Mouse (Mus musculus) megakaryocyte, embryonic 14.5 days (primary cell): ENCODE data around the gene H2-T22. TPM values are rescaled to one million over a fixed set of nuclear protein-coding genes. Genes with fewer than 3 reads are reported as not detected.
A peak's percentile ranks its signal among the peaks of the same experiment; 100 is the strongest.
"Not testable (repeated sequence)": the region's sequence is repeated elsewhere in the genome, so short reads cannot be mapped to it uniquely, and the experiment has no call there.

Experiments
- H3K27me3 ChIP-seq: replicated peaks from 2 replicates; pipeline ENCODE3; 2012; ENCODE audit warnings: inconsistent platforms
- H3K36me3 ChIP-seq: replicated peaks from 2 replicates; pipeline ENCODE3; 2012; ENCODE audit warnings: low read length, inconsistent platforms, mixed read lengths
- H3K4me1 ChIP-seq: 2 replicates; pipeline ENCODE4 v1.6.1; 2012; ENCODE audit warnings: inconsistent platforms
- H3K4me3 ChIP-seq: replicated peaks from 2 replicates; pipeline ENCODE3; 2012; ENCODE audit warnings: moderate library complexity, mild to moderate bottlenecking, inconsistent platforms
- H3K9me3 ChIP-seq: 2 replicates; pipeline ENCODE4 v1.6.1; 2012; ENCODE audit warnings: inconsistent platforms
- FLI1 ChIP-seq: IDR thresholded peaks from 2 replicates; pipeline ENCODE4 v1.6.1; 2012; ENCODE audit warnings: low read length, inconsistent platforms, mixed read lengths
- GATA1 ChIP-seq: IDR thresholded peaks from 3 replicates; pipeline ENCODE4 v1.6.1; 2012; ENCODE audit warnings: mixed read lengths, low read length, inconsistent platforms, borderline replicate concordance
- polyA plus RNA-seq: library from polyadenylated mRNA; stranded (reverse); fragments of >175 nt; gene quantifications from 2 replicates; pipeline ENCODE4 v1.2.3, GENCODE M21; 2012; ENCODE audit warnings: low replicate concordance; ENCODE audit not compliant: insufficient read depth

Gene H2-T22
- polyA plus RNA-seq, 1 experiment, result 6.2 TPM

DNA sequence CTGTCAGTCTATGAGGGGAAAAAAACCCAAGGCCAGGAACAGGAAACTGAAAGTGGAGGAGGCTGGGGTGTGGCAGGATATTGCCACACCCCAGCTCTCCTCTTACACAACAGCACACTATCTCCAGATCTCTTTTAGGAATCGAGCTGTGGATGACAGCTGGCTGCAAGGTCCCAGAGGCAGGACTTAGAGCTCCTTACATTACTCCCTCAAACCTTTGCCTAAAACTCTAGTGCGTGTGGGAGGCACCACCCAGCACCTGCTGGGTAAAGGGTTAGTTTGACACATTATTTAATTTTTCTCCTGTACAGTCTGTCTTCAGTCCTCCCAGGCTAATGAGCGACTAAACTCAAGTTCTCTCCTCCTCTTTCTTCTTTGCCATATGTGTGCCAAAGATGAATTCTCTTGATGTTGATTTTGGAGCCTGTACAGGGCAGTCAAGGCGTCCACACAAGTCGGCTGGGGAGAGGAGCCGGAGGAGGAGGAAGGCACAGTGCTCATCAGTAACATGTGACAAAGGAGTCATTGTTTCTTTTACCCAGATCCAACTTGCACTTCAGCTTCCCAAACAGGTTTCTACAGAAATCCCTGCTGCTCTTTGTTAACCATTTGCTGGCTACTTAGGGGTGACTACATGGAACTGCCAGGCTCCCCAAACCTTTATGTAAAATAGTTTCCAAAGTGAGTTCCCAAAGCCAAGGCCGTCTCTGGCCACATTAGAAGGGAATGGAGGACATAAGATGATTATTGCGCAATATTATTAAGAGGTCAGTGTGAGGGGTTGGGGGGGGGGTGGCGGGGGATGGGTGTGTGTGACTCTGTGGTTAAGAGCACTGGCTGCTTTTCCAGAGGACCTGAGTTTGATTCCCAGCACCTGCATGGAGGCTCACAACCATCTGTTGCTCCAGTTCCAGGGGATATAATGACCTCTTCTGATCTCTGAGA is 18.6 kb downstream of the H2-T22 start:
- Histone ChIP-seq H3K27me3 (no peaks in the 10 kb centered on the region), H3K9me3 (0 out of 2 replicates have a peak, but pooled peaks cover 3% of the 10 kb centered on the region), H3K4me3 (peak overlapping the region; percentile 66), H3K36me3 (peaks cover 34% of the 10 kb centered on the region), H3K4me1 (peaks cover 68% of the 10 kb centered on the region)
- no peak for TF ChIP-seq FLI1
- TF ChIP-seq GATA1, result no peak

GRCm38 (mm10) chr17:36022922-36023321 is 19.6 kb downstream of the H2-T22 start:
- 0 out of 2 replicates have a peak, but pooled peaks cover under 1% of the 10 kb centered on the region for H3K9me3 ChIP-seq
- TF ChIP-seq FLI1 (no peak), GATA1 (no peak)
- peaks cover 57% of the 10 kb centered on the region for H3K4me1 ChIP-seq

DNA sequence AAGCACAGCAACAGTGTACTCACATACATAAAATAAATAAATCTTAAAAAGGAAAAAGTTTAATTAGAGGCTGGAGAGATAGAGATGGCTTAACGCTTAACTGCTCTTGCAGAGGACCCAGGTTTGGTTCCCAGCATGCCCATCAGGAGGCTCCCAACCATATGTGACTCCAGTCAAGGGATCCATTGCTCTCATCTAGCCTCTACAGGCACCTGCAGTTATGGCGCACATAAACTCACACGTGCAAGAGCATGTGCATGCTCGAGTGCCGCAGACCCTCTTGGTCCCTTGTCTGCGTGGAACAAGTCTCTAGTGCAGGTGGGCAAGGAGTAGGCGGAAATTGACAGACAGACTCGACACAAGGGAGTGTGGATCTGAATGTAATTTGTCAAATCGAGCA is 20.4 kb downstream of the H2-T22 start:
- no peak overlapping the region for H3K4me3 ChIP-seq
- no peaks in the 10 kb centered on the region for H3K27me3 ChIP-seq
- peaks cover 63% of the 10 kb centered on the region for H3K4me1 ChIP-seq
- H3K36me3 ChIP-seq, result peaks cover 30% of the 10 kb centered on the region
- TF ChIP-seq FLI1 (no peak), GATA1 (no peak)
- H3K9me3 ChIP-seq, result no peaks in the 10 kb centered on the region

More at GRCm38 (mm10) chr17:36022922-36023321, 19.6 kb downstream of the H2-T22 start:
- H3K36me3 ChIP-seq, result peaks cover 28% of the 10 kb centered on the region
- H3K4me3 ChIP-seq, result peak overlapping the region; percentile 66
- no peaks in the 10 kb centered on the region for H3K27me3 ChIP-seq

DNA sequence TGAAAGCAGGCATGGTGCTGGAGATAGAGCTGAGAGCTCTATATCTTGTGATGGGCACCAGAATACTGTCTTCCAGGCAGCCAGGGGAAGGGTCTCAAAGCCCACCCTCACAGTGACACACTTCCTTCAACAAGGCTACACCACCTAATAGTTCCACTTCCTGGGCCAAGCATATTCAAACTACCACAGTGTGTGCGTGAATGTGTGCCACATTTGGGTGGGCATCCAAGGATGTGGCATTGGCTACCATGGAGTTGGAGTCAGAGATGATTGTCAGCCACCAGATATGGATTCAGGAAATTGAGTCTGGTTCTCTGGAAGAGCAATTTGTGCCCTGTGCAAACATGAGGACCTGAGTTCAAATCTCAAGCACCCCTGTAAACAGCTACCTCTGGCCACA is 21.2 kb downstream of the H2-T22 start:
- H3K36me3 ChIP-seq, result peaks cover 34% of the 10 kb centered on the region
- TF ChIP-seq GATA1, result no peak
- TF ChIP-seq FLI1, result no peak
- H3K9me3 ChIP-seq, result no peaks in the 10 kb centered on the region
- H3K4me3 ChIP-seq, result peak overlapping the region; percentile 91
- H3K4me1 ChIP-seq, result peaks cover 67% of the 10 kb centered on the region
- no peaks in the 10 kb centered on the region for H3K27me3 ChIP-seq

- no peak; the same call in 2 of the 3 replicates for TF ChIP-seq GATA1
- TF ChIP-seq FLI1, result no peak
- Histone ChIP-seq H3K36me3 (peaks cover 38% of the 10 kb centered on the region), H3K27me3 (no peaks in the 10 kb centered on the region), H3K9me3 (no peaks in the 10 kb centered on the region), H3K4me3 (peak within 1 kb of the TSS; percentile 91), H3K4me1 (peaks cover 67% of the 10 kb centered on the region)
These were observed 22.1 kb downstream of the H2-T22 start, which contains the start of gene H2-T24 for GRCm38 (mm10) chr17:36020191-36021073. H2-T24 (minus strand) TSS chr17:36020560.

GRCm38 (mm10) chr17:36019519-36019918 is 23.0 kb downstream of the H2-T22 start:
- peaks cover 38% of the 10 kb centered on the region for H3K36me3 ChIP-seq
- no peaks in the 10 kb centered on the region for H3K9me3 ChIP-seq
- peak overlapping the region; percentile 91 for H3K4me3 ChIP-seq
- peaks cover 67% of the 10 kb centered on the region for H3K4me1 ChIP-seq
- no peaks in the 10 kb centered on the region for H3K27me3 ChIP-seq
- no peak for TF ChIP-seq FLI1
- no peak for TF ChIP-seq GATA1

- Histone ChIP-seq H3K36me3 (peaks cover 42% of the 10 kb centered on the region), H3K27me3 (no peaks in the 10 kb centered on the region), H3K9me3 (no peaks in the 10 kb centered on the region), H3K4me1 (peaks cover 66% of the 10 kb centered on the region), H3K4me3 (peak overlapping the region; percentile 91)
- no peak for TF ChIP-seq FLI1
- no peak for TF ChIP-seq GATA1
These were observed 23.6 kb downstream of the H2-T22 start for GRCm38 (mm10) chr17:36018979-36019378.

DNA sequence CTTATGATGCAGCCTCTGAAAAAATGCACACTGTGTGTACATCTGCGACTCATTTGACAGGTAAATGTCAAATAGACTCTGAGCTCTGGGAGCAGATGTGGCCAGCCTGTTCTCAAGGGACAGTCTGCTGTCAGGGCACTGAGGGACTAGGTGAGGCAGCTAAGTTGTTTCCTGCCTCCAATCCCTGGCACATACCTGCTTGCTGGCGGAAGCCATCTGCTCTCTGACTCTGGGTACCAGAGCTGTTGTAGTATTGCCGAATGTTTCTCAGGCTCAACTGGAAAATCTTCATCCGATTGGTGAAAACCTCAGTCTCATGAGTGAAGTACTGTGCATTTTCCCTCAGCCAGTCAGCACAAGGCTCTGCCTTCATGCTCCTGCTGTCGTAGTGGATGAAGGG is 25.5 kb downstream of the H2-T22 start:
- Histone ChIP-seq H3K36me3 (peaks cover 38% of the 10 kb centered on the region), H3K4me1 (peaks cover 50% of the 10 kb centered on the region), H3K27me3 (no peaks in the 10 kb centered on the region), H3K4me3 (peak overlapping the region; percentile 85), H3K9me3 (no peaks in the 10 kb centered on the region)
- TF ChIP-seq FLI1, result no peak
- no peak for TF ChIP-seq GATA1

DNA sequence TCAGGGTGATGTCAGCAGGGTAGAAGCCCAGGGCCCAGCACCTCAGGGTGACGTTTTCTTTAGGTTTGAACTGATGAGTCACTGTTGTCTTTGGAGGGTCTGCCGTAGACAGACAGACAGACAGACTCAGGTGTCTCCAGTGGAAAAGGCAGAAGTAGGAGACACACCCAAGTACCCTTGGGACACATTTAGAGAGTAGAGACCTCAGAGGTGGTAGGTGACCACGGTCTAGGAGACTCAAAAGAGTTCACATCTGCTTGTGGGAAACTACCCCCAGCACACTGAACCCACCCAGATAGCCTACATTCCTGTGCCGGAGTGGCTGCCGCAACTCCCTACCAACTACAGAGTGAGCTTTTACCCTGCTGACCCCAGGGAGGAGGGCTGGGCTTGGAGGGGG is 27.6 kb downstream of the H2-T22 start:
- TF ChIP-seq FLI1, result no peak
- no peak for TF ChIP-seq GATA1
- Histone ChIP-seq H3K36me3 (peaks cover 38% of the 10 kb centered on the region), H3K4me3 (peak overlapping the region; percentile 72), H3K4me1 (peaks cover 41% of the 10 kb centered on the region), H3K9me3 (no peaks in the 10 kb centered on the region), H3K27me3 (no peaks in the 10 kb centered on the region)

GRCm38 (mm10) chr17:36004409-36004808 is 38.1 kb downstream of the H2-T22 start:
- peaks cover 45% of the 10 kb centered on the region for H3K4me1 ChIP-seq
- H3K4me3 ChIP-seq, H3K27me3 ChIP-seq: not testable (repeated sequence)
- H3K36me3 ChIP-seq, result peaks cover 71% of the 10 kb centered on the region
- H3K9me3 ChIP-seq, result peaks cover 42% of the 10 kb centered on the region
